Mouse (Mus musculus) embryonic fibroblast, embryonic 13.5 days (primary cell): Measurements from ENCODE around the gene Kcnj5.

Experiments used
- CTCF ChIP-seq: IDR thresholded peaks from 2 replicates; pipeline ENCODE4 v1.5.1; 2011; ENCODE audit warnings: mild to moderate bottlenecking, control low read depth, low read length, moderate library complexity, borderline replicate concordance; ENCODE audit not compliant: insufficient read depth
- POLR2A ChIP-seq: IDR thresholded peaks from 2 replicates; pipeline ENCODE4 v1.6.1; 2011; ENCODE audit warnings: low read depth, mild to moderate bottlenecking, control low read depth, low read length, moderate library complexity

DNA sequence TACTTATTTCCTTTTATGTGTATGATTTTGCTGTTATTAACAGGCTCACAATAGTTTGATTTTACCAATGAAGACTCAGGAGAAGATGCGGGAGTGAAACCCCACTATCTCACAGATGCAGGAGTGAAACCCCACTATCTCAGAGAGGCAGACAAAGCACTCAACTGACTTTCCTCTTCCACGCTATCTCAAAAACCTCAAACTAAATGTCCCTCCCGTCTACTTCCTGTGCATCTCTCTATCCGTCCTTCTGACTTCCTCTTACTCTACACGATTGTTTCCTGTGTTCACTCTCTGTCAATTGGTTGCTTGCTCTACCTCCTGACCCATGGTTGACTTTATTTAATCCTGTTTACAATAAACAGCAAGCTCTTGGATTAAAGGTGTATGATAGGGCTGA lies 63.7 kb downstream of the Kcnj5 start:
- TF ChIP-seq POLR2A: no peak
- no peak for TF ChIP-seq CTCF
